Mouse (Mus musculus) liver, embryonic 14.5 days (tissue): ENCODE results near the gene Dvl3.

Experiments
- CTCF ChIP-seq: IDR thresholded peaks from 2 replicates; pipeline ENCODE4 v1.5.1; 2016; ENCODE audit warnings: antibody characterized with exemption, low read depth, control low read depth
- EP300 ChIP-seq: IDR thresholded peaks from 2 replicates; pipeline ENCODE4 v1.6.1; 2016; ENCODE audit warnings: antibody characterized with exemption, low read depth

DNA sequence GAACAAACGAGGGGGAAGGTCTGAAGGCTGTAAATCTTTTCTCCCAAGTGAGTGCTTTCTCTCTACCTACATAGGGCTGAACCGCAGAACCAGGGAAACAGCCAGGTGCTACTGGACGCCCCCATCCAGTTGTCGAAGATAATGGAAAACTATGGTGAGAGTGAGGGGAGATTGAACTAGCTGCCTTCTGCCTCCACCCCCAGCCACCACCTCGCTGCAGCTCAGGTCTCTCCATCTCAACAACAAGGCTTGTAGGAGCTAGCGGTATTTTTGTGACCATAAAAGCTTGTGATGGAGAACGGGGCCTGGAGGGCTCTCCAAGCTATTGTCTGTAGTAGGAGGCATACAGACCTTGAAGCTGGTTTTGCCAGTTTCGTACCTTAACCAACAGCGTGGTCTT, 32.4 kb downstream of the Dvl3 start:
- TF ChIP-seq CTCF (no peak), EP300 (no peak)
